Mouse (Mus musculus) olfactory bulb, adult 2 months (tissue): ENCODE measurements at regions not wholly inside any gene's neighbourhood (a gene's known extent, or its start where the extent isn't known, plus 50 kb on each side); places are given as distances from the start of the nearest gene placed in this dataset.

ENCODE experiments used
- CTCF ChIP-seq: fragments of 200-500 bp; IDR thresholded peaks from 2 replicates; pipeline ENCODE4 v1.5.1; 2012; ENCODE audit warnings: low read depth, mild to moderate bottlenecking, low read length, moderate library complexity; ENCODE audit not compliant: insufficient read depth
- POLR2A ChIP-seq: fragments of 200-500 bp; IDR thresholded peaks from 2 replicates; pipeline ENCODE4 v1.6.1; 2012; ENCODE audit warnings: mild to moderate bottlenecking, low read depth, low read length, moderate library complexity; ENCODE audit not compliant: insufficient read depth

- TF ChIP-seq CTCF (no peak), POLR2A (no peak)
These were observed 120.0 kb downstream of the Csl start for GRCm38 (mm10) chr10:99639469-99639868.
